In the genomic region with DNA sequence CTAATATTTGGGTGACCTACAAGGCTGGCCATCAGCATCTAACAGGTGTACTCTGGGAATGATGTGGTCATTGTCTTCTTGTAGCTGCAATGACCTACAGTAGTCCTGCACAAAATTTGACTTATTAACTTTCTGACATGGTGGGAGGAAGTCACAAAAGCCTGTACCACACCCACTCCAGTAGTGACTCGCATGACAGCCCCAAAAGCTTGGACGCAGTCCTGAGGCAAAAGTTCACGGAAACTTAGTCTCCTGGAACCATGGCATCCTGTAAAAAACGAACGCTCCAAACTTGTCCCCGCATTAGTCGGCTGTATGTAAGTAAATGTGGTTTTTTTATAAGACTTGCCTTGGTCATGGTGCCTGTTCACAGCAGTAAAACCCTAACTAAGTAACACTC, we compare ENCODE assay signal across 5 mouse cellular contexts.
"Had no signal": no experiment of that assay in that cellular context is flagged by ENCODE, and none has a peak within 500 bp of the region (broad histone marks: within the 10 kb centered on the region; RNA-seq: fewer than 3 reads in every experiment).

No protein-coding gene starts in this region.

- DNase-seq: left cerebral cortex, postnatal 4 days; liver, postnatal 0 days; lung, embryonic 14.5 days; thymus, adult 18-20 months; thymus, postnatal 36 days had no signal
